Mouse (Mus musculus): ENCODE measurements around the gene Irs1. TPM values are rescaled to one million over a fixed set of nuclear protein-coding genes. Genes with fewer than 3 reads are reported as not detected.

The Irs1 gene
- polyA plus RNA-seq, 1 experiment from 2014 or later = 1.7 TPM

- no peaks in the 10 kb centered on the region for H3K9me3 ChIP-seq (replicated peaks; ENCODE audit: control insufficient read depth, low read length)
- H3K9ac ChIP-seq (ENCODE audit: low read depth, low read length) = no peak overlapping the region
- WGBS (ENCODE audit: insufficient replicate concordance) = 82% methylated on average over 10 of the region's 10 CpGs
- no peak overlapping the region for H3K4me2 ChIP-seq (ENCODE audit: low read depth, low read length)
- H3K4me3 ChIP-seq (ENCODE audit: low read depth, low read length) = no peak overlapping the region
- no peak for ATAC-seq (ENCODE audit: low read depth)
- H3K36me3 ChIP-seq (ENCODE audit: control insufficient read depth, insufficient read depth) = no peaks in the 10 kb centered on the region
- H3K4me1 ChIP-seq (ENCODE audit: control insufficient read depth, low read depth, low read length) = peaks cover 7% of the 10 kb centered on the region
- H3K27ac ChIP-seq (ENCODE audit: low read length) = no peak overlapping the region
- no peaks in the 10 kb centered on the region for H3K27me3 ChIP-seq (ENCODE audit: control insufficient read depth, insufficient read depth, low read depth, low read length)
Observed at GRCm38 (mm10) chr1:82320864-82321263, 29.6 kb upstream of the Irs1 start.

GRCm38 (mm10) chr1:82320456-82320855 lies 29.2 kb upstream of the Irs1 start:
- Histone ChIP-seq H3K36me3 (ENCODE audit: control insufficient read depth, insufficient read depth) (no peaks in the 10 kb centered on the region), H3K27ac (ENCODE audit: low read length) (no peak overlapping the region), H3K4me3 (ENCODE audit: low read depth, low read length) (no peak overlapping the region), H3K9ac (ENCODE audit: low read depth, low read length) (no peak overlapping the region), H3K4me1 (ENCODE audit: control insufficient read depth, low read depth, low read length) (peaks cover 8% of the 10 kb centered on the region), H3K4me2 (ENCODE audit: low read depth, low read length) (no peak overlapping the region), H3K9me3 (replicated peaks; ENCODE audit: control insufficient read depth, low read length) (no peaks in the 10 kb centered on the region), H3K27me3 (ENCODE audit: control insufficient read depth, insufficient read depth, low read depth, low read length) (no peaks in the 10 kb centered on the region)
- ATAC-seq (ENCODE audit: low read depth) = no peak
- WGBS (ENCODE audit: insufficient replicate concordance) = 80% methylated on average over 6 of the region's 6 CpGs

- ATAC-seq (ENCODE audit: low read depth) = peak; percentile 60
Observed at GRCm38 (mm10) chr1:82316746-82317126, 25.5 kb upstream of the Irs1 start.

GRCm38 (mm10) chr1:82316111-82316745 lies 25.0 kb upstream of the Irs1 start, which contains the start of gene Rhbdd1:
Rhbdd1 (plus strand) TSS chr1:82316452.
- 6% methylated on average over 47 of the region's 47 CpGs for WGBS (ENCODE audit: insufficient replicate concordance)
- H3K36me3 ChIP-seq (ENCODE audit: control insufficient read depth, insufficient read depth) = no peaks in the 10 kb centered on the region
- ATAC-seq (ENCODE audit: low read depth) = peak; percentile 98
- peaks cover 8% of the 10 kb centered on the region for H3K4me1 ChIP-seq (ENCODE audit: control insufficient read depth, low read depth, low read length)
- peak within 1 kb of the TSS; percentile 93 for H3K4me3 ChIP-seq (ENCODE audit: low read depth, low read length)
- H3K27ac ChIP-seq (ENCODE audit: low read length) = peak within 1 kb of the TSS; percentile 90
- H3K9me3 ChIP-seq (replicated peaks; ENCODE audit: control insufficient read depth, low read length) = no peaks in the 10 kb centered on the region
- H3K4me2 ChIP-seq (ENCODE audit: low read depth, low read length) = peak within 1 kb of the TSS; percentile 97
- H3K9ac ChIP-seq (ENCODE audit: low read depth, low read length) = peak within 1 kb of the TSS; percentile 94
- H3K27me3 ChIP-seq (ENCODE audit: control insufficient read depth, insufficient read depth, low read depth, low read length) = no peaks in the 10 kb centered on the region; the same call in 1 of the 2 replicates

More at GRCm38 (mm10) chr1:82316746-82317126, 25.5 kb upstream of the Irs1 start:
- H3K9ac ChIP-seq (ENCODE audit: low read depth, low read length) = peak overlapping the region; percentile 94
- H3K9me3 ChIP-seq (replicated peaks; ENCODE audit: control insufficient read depth, low read length) = no peaks in the 10 kb centered on the region
- no peaks in the 10 kb centered on the region; the same call in 1 of the 2 replicates for H3K27me3 ChIP-seq (ENCODE audit: control insufficient read depth, insufficient read depth, low read depth, low read length)
- H3K4me2 ChIP-seq (ENCODE audit: low read depth, low read length) = peak overlapping the region; percentile 97
- H3K4me1 ChIP-seq (ENCODE audit: control insufficient read depth, low read depth, low read length) = peaks cover 8% of the 10 kb centered on the region
- H3K4me3 ChIP-seq (ENCODE audit: low read depth, low read length) = peak overlapping the region; percentile 93
- H3K36me3 ChIP-seq (ENCODE audit: control insufficient read depth, insufficient read depth) = no peaks in the 10 kb centered on the region
- WGBS (ENCODE audit: insufficient replicate concordance) = 0% methylated on average over 25 of the region's 26 CpGs
- H3K27ac ChIP-seq (ENCODE audit: low read length) = peak overlapping the region; percentile 90

GRCm38 (mm10) chr1:82304483-82304882 lies 13.3 kb upstream of the Irs1 start:
- Histone ChIP-seq H3K4me2 (ENCODE audit: low read depth, low read length) (no peak overlapping the region), H3K9ac (ENCODE audit: low read depth, low read length) (no peak overlapping the region), H3K4me3 (ENCODE audit: low read depth, low read length) (no peak overlapping the region), H3K36me3 (ENCODE audit: control insufficient read depth, insufficient read depth) (no peaks in the 10 kb centered on the region), H3K4me1 (ENCODE audit: control insufficient read depth, low read depth, low read length) (no peaks in the 10 kb centered on the region), H3K9me3 (replicated peaks; ENCODE audit: control insufficient read depth, low read length) (no peaks in the 10 kb centered on the region), H3K27ac (ENCODE audit: low read length) (no peak overlapping the region), H3K27me3 (ENCODE audit: control insufficient read depth, insufficient read depth, low read depth, low read length) (no peaks in the 10 kb centered on the region)
- WGBS (ENCODE audit: insufficient replicate concordance) = 62% methylated on average over 3 of the region's 3 CpGs
- no peak for ATAC-seq (ENCODE audit: low read depth)

- 8% methylated on average over 1 of the region's 1 CpGs for WGBS (ENCODE audit: insufficient replicate concordance)
- no peak overlapping the region for H3K4me3 ChIP-seq (ENCODE audit: low read depth, low read length)
- peaks cover 3% of the 10 kb centered on the region for H3K27me3 ChIP-seq (ENCODE audit: control insufficient read depth, insufficient read depth, low read depth, low read length)
- no peaks in the 10 kb centered on the region for H3K36me3 ChIP-seq (ENCODE audit: control insufficient read depth, insufficient read depth)
- H3K9ac ChIP-seq (ENCODE audit: low read depth, low read length) = no peak overlapping the region
- no peaks in the 10 kb centered on the region for H3K4me1 ChIP-seq (ENCODE audit: control insufficient read depth, low read depth, low read length)
- H3K9me3 ChIP-seq (replicated peaks; ENCODE audit: control insufficient read depth, low read length) = no peaks in the 10 kb centered on the region
- no peak overlapping the region for H3K27ac ChIP-seq (ENCODE audit: low read length)
- H3K4me2 ChIP-seq (ENCODE audit: low read depth, low read length) = no peak overlapping the region
- ATAC-seq (ENCODE audit: low read depth) = no peak
Observed at GRCm38 (mm10) chr1:82298586-82298985, 7.4 kb upstream of the Irs1 start.

- Histone ChIP-seq H3K9me3 (replicated peaks; ENCODE audit: control insufficient read depth, low read length) (no peaks in the 10 kb centered on the region), H3K9ac (ENCODE audit: low read depth, low read length) (no peak overlapping the region), H3K4me2 (ENCODE audit: low read depth, low read length) (no peak overlapping the region), H3K27me3 (ENCODE audit: control insufficient read depth, insufficient read depth, low read depth, low read length) (peaks cover 46% of the 10 kb centered on the region), H3K4me3 (ENCODE audit: low read depth, low read length) (no peak overlapping the region), H3K4me1 (ENCODE audit: control insufficient read depth, low read depth, low read length) (no peaks in the 10 kb centered on the region; the same call in 1 of the 2 replicates), H3K27ac (ENCODE audit: low read length) (no peak overlapping the region), H3K36me3 (ENCODE audit: control insufficient read depth, insufficient read depth) (no peaks in the 10 kb centered on the region)
- ATAC-seq (ENCODE audit: low read depth) = no peak
- WGBS (ENCODE audit: insufficient replicate concordance) = 8% methylated on average over 6 of the region's 6 CpGs
Observed at GRCm38 (mm10) chr1:82294102-82294501, 2.9 kb upstream of the Irs1 start.

GRCm38 (mm10) chr1:82292771-82293170 lies 1.6 kb upstream of the Irs1 start:
- H3K9ac ChIP-seq (ENCODE audit: low read depth, low read length) = no peak overlapping the region

GRCm38 (mm10) chr1:82291930-82292712 lies 905 bp upstream of the Irs1 start:
- H3K4me2 ChIP-seq (ENCODE audit: low read depth, low read length) = peak overlapping the region; percentile 53
- 2% methylated on average over 23 of the region's 23 CpGs for WGBS (ENCODE audit: insufficient replicate concordance)
- H3K4me1 ChIP-seq (ENCODE audit: control insufficient read depth, low read depth, low read length) = no peaks in the 10 kb centered on the region; the same call in 1 of the 2 replicates
- H3K9ac ChIP-seq (ENCODE audit: low read depth, low read length) = peak overlapping the region; percentile 42
- no peak; the same call in 1 of the 2 replicates for ATAC-seq (ENCODE audit: low read depth)
- no peaks in the 10 kb centered on the region for H3K9me3 ChIP-seq (replicated peaks; ENCODE audit: control insufficient read depth, low read length)
- H3K27ac ChIP-seq (ENCODE audit: low read length) = no peak overlapping the region
- peak overlapping the region; percentile 60 for H3K4me3 ChIP-seq (ENCODE audit: low read depth, low read length)
- H3K27me3 ChIP-seq (ENCODE audit: control insufficient read depth, insufficient read depth, low read depth, low read length) = peaks cover 52% of the 10 kb centered on the region
- no peaks in the 10 kb centered on the region for H3K36me3 ChIP-seq (ENCODE audit: control insufficient read depth, insufficient read depth)

More at GRCm38 (mm10) chr1:82292771-82293170, 1.6 kb upstream of the Irs1 start:
- H3K4me2 ChIP-seq (ENCODE audit: low read depth, low read length) = peak overlapping the region; percentile 53
- ATAC-seq (ENCODE audit: low read depth) = no peak
- H3K36me3 ChIP-seq (ENCODE audit: control insufficient read depth, insufficient read depth) = no peaks in the 10 kb centered on the region
- no peak overlapping the region for H3K27ac ChIP-seq (ENCODE audit: low read length)
- no peak overlapping the region; the same call in 1 of the 2 replicates for H3K4me3 ChIP-seq (ENCODE audit: low read depth, low read length)
- H3K27me3 ChIP-seq (ENCODE audit: control insufficient read depth, insufficient read depth, low read depth, low read length) = peaks cover 52% of the 10 kb centered on the region
- WGBS (ENCODE audit: insufficient replicate concordance) = 2% methylated on average over 13 of the region's 13 CpGs
- no peaks in the 10 kb centered on the region; the same call in 1 of the 2 replicates for H3K4me1 ChIP-seq (ENCODE audit: control insufficient read depth, low read depth, low read length)
- H3K9me3 ChIP-seq (replicated peaks; ENCODE audit: control insufficient read depth, low read length) = no peaks in the 10 kb centered on the region
